Mouse (Mus musculus) testis, adult 2 months (tissue): ENCODE data around the gene Mtg2. TPM values are rescaled to one million over a fixed set of nuclear protein-coding genes. Genes with fewer than 3 reads are reported as not detected.
A peak's percentile ranks its signal among the peaks of the same experiment; 100 is the strongest.

Experiments used
- H3K27ac ChIP-seq: fragments of 200-500 bp; 2 replicates; pipeline ENCODE4 v1.5.1; 2012; ENCODE audit warnings: low read depth, low read length; ENCODE audit not compliant: control insufficient read depth, insufficient read depth
- H3K27me3 ChIP-seq: fragments of 200-500 bp; 2 replicates; pipeline ENCODE4 v1.6.1; 2012; ENCODE audit warnings: mild to moderate bottlenecking, low read length, moderate library complexity; ENCODE audit not compliant: control insufficient read depth, insufficient read depth
- H3K36me3 ChIP-seq: fragments of 200-500 bp; 2 replicates; pipeline ENCODE4 v1.6.1; 2012; ENCODE audit warnings: mild to moderate bottlenecking, low read length; ENCODE audit not compliant: control insufficient read depth, insufficient read depth
- H3K4me1 ChIP-seq: fragments of 200-500 bp; 2 replicates; pipeline ENCODE4 v1.6.1; 2012; ENCODE audit warnings: low read length; ENCODE audit not compliant: control insufficient read depth, insufficient read depth
- H3K4me3 ChIP-seq: fragments of 200-500 bp; 2 replicates; pipeline ENCODE4 v1.5.1; 2012; ENCODE audit warnings: low read depth, mild to moderate bottlenecking, low read length, moderate library complexity, mixed read lengths; ENCODE audit not compliant: control insufficient read depth
- CTCF ChIP-seq: fragments of 200-500 bp; IDR thresholded peaks from 2 replicates; pipeline ENCODE4 v1.5.1; 2012; ENCODE audit warnings: low read depth, mild to moderate bottlenecking, inconsistent platforms, low read length, moderate library complexity; ENCODE audit not compliant: control insufficient read depth, insufficient read depth, insufficient replicate concordance
- POLR2A ChIP-seq: fragments of 200-500 bp; IDR thresholded peaks from 2 replicates; pipeline ENCODE4 v1.6.1; 2012; ENCODE audit warnings: low read depth, mild to moderate bottlenecking, inconsistent platforms, low read length, moderate library complexity; ENCODE audit not compliant: control insufficient read depth
- polyA plus RNA-seq: library from polyadenylated mRNA; depleted of rRNA; stranded (reverse); fragments of >200 nt; gene quantifications from 2 replicates; pipeline ENCODE4 v1.2.3, GENCODE M21; 2012

Mtg2 gene
- polyA plus RNA-seq, 1 experiment = 7.8 TPM

GRCm38 (mm10) chr2:180084565-180084964 lies 14.2 kb downstream of the Mtg2 start:
- Histone ChIP-seq H3K27me3 (no peaks in the 10 kb centered on the region), H3K4me3 (no peak overlapping the region), H3K27ac (no peak overlapping the region), H3K36me3 (no peaks in the 10 kb centered on the region; the same call in 1 of the 2 replicates), H3K4me1 (no peaks in the 10 kb centered on the region)
- TF ChIP-seq POLR2A (no peak), CTCF (no peak)

- no peaks in the 10 kb centered on the region; the same call in 1 of the 2 replicates for H3K36me3 ChIP-seq
- no peaks in the 10 kb centered on the region for H3K27me3 ChIP-seq
- H3K4me1 ChIP-seq = no peaks in the 10 kb centered on the region
- no peak overlapping the region for H3K4me3 ChIP-seq
- no peak overlapping the region for H3K27ac ChIP-seq
- no peak for TF ChIP-seq CTCF
- no peak for TF ChIP-seq POLR2A
These were observed 15.7 kb downstream of the Mtg2 start for GRCm38 (mm10) chr2:180085926-180086636.

- no peak overlapping the region for H3K4me3 ChIP-seq
- TF ChIP-seq CTCF (no peak), POLR2A (no peak)
- no peaks in the 10 kb centered on the region for H3K4me1 ChIP-seq
- H3K27me3 ChIP-seq = no peaks in the 10 kb centered on the region
- H3K36me3 ChIP-seq = no peaks in the 10 kb centered on the region; the same call in 1 of the 2 replicates
- no peak overlapping the region for H3K27ac ChIP-seq
These were observed 16.2 kb downstream of the Mtg2 start for GRCm38 (mm10) chr2:180086637-180087027.

DNA sequence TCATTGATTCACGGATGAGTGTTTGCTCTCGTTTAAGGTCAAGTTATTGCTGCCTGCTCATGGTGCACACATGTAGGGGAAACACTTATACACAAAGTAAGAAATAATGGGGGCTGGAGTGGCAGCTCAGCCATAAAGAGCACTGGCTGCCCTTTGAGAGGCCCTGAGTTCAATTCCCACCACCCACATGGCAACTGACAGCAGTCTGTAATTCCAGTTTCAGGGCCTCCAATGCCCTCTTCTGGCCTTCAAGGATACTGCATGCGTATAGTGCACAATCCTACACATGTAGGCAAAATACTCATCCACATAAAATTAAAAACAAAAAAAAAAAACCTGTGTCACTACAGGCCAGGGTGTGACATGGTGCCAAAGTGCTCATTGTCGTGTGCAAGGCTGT lies 17.1 kb downstream of the Mtg2 start:
- no peaks in the 10 kb centered on the region for H3K27me3 ChIP-seq
- TF ChIP-seq CTCF (no peak), POLR2A (no peak)
- no peak overlapping the region for H3K27ac ChIP-seq

DNA sequence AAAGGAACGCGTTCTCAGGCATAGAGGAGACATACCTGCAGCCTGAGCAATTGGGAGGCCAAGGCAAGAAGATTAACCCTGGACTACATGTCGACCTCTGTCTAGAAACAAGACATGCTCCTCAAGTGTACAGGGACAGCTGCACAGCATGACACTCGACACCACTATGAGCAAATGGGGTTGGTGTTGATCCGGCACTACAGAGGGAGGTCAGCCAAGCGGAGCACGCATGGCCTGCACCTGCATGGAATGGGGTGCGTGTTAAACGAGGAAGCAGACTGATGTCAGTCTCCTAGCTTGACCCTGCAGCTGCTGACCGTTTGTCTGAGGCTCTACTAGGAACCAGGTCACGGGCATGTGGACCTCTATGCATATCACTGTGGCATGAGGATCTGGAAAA lies 19.9 kb downstream of the Mtg2 start:
- H3K27me3 ChIP-seq = no peaks in the 10 kb centered on the region
- no peaks in the 10 kb centered on the region for H3K4me1 ChIP-seq
- H3K36me3 ChIP-seq = no peaks in the 10 kb centered on the region
- TF ChIP-seq POLR2A = no peak
- TF ChIP-seq CTCF = no peak
- no peak overlapping the region for H3K4me3 ChIP-seq
- H3K27ac ChIP-seq = no peak overlapping the region

More for the DNA sequence above, 17.1 kb downstream of the Mtg2 start:
- no peaks in the 10 kb centered on the region for H3K4me1 ChIP-seq
- H3K36me3 ChIP-seq = no peaks in the 10 kb centered on the region; the same call in 1 of the 2 replicates
- H3K4me3 ChIP-seq = no peak overlapping the region

DNA sequence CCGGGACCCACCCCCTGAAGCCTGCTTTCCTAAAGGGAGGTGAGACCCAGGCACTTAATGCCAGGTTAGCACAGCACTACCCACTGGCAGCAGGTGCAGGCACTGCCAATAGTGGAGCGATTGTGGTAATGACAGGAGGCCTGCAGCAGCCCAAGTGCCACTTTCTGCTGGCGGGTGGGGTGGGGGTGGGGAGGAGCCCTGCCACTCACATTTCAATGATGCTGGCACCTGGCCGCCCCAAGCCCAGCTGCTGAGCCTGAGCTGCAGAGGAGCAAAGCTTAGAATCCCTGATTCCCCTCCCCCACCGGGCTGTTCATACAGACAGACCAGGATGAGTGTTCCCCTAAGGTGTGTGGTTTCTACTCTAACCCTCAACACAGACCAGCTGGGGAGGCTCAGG lies 25.3 kb downstream of the Mtg2 start:
- H3K27ac ChIP-seq = no peak overlapping the region
- no peaks in the 10 kb centered on the region for H3K36me3 ChIP-seq
- H3K4me1 ChIP-seq = no peaks in the 10 kb centered on the region
- no peak overlapping the region for H3K4me3 ChIP-seq
- no peaks in the 10 kb centered on the region for H3K27me3 ChIP-seq
- TF ChIP-seq CTCF (no peak), POLR2A (no peak)

- no peak for TF ChIP-seq CTCF
- no peak for TF ChIP-seq POLR2A
These were observed 27.2 kb downstream of the Mtg2 start for GRCm38 (mm10) chr2:180097585-180097984.

GRCm38 (mm10) chr2:180098167-180098566 lies 27.8 kb downstream of the Mtg2 start:
- TF ChIP-seq CTCF (0 out of 2 replicates have a peak, but pooled peaks have one; percentile 20), POLR2A (no peak)
- H3K4me1 ChIP-seq = peaks cover 3% of the 10 kb centered on the region; the same call in 1 of the 2 replicates
- H3K36me3 ChIP-seq = no peaks in the 10 kb centered on the region
- H3K27me3 ChIP-seq = no peaks in the 10 kb centered on the region
- no peak overlapping the region for H3K4me3 ChIP-seq
- H3K27ac ChIP-seq = no peak overlapping the region

More at GRCm38 (mm10) chr2:180097585-180097984, 27.2 kb downstream of the Mtg2 start:
- Histone ChIP-seq H3K27me3 (no peaks in the 10 kb centered on the region), H3K36me3 (no peaks in the 10 kb centered on the region), H3K4me1 (no peaks in the 10 kb centered on the region), H3K27ac (no peak overlapping the region), H3K4me3 (no peak overlapping the region)
